Mouse (Mus musculus): ENCODE measurements around the gene Zmym6. TPM values are rescaled to one million over a fixed set of nuclear protein-coding genes. Genes with fewer than 3 reads are reported as not detected.

Gene Zmym6
- polyA plus RNA-seq (2012), result 1.1 and 1.3 TPM in 2 replicates

DNA sequence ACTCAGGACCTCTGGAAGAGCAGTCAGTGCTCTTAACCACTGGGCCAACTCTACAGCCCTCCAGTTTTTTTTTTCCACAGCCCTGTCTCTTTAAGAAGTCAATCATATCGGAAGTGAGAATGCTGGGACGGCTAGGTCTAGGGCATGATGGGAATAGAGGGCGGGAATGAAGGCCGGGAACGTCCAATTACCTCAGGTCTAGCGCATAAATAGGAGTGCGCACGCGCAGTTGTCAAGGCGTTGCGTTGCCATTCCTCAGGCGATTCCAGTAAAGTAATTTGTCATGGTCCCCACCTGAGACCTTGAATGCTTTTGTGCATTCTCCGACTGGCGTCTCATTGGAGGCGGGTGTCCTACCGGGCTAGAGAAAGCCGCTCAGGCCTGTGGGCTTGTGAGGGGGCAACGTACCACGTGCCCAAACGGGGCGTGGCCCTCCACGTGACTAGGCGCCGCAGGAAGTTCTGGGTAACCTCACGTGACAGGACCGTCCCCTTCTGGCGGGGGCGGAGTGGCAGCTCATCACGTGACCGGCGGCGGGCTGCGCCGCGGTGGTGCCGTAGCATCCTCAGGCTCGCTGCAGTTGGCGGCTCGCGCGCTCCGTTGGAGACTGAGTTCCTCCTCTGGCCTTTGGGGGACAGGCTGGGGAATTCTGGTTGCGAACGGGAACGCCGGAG is at the start of gene Zmym6:
Gene Zmym6, plus strand, starts transcription at position 509 of the 674 bp plus-strand sequence.

DNA sequence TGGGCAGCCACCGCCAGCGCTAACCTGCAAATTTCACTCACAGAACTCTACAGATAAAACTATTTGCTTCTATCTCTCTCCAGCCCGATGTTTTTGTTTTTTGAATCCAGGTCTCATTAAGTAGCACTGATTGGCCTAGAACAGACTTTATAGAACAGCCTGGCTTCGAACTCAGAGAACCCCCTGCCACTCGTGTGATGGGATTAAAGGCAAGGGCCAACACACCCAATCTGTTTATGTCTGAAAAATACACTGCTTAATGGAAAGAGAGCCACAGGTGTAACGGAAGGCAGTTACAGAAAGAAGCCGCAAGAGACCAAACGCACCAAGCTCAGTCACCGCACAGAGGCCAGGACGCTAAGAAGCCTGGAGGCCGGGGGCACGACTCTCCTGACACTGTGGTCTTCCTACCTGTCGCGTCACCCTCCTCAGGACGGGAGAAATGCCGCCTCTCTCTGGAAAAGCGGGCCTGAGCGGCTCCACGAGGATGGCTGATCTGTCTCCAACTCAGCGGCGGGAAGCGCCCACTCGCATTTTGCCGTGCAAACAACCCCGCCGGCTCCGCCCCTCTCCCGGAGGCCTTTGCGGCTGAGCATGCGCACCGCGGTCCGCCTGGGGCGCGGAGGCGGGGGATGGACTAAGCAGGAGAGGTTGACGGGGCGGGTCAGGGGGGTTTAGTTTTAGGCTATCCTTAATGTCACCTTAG is 16.4 kb upstream of the Zmym6 start, which contains the start of gene Zmym1:
Gene Zmym1, minus strand, starts transcription at position 568 of the 706 bp plus-strand sequence.

DNA sequence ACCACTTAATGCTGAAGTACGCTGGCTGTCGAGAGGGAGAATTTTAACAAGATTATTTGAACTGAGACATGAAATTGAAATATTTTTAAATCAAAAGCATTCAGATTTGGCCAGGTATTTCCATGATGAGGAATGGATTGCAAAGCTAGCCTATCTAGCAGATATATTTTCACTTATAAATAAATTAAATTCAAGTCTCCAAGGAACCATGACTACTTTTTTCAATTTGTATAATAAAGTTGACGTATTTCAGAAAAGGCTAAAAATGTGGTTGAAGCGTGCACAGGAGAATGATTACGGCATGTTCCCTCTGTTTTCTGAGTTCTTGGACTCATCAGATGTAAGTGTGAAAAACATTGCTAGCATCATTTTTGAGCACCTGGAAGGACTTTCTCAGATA is 46.2 kb downstream of the Zmym6 start, which contains the start of gene Tmem35b:
Gene Tmem35b, plus strand, starts transcription at position 301 of the 400 bp plus-strand sequence.

DNA sequence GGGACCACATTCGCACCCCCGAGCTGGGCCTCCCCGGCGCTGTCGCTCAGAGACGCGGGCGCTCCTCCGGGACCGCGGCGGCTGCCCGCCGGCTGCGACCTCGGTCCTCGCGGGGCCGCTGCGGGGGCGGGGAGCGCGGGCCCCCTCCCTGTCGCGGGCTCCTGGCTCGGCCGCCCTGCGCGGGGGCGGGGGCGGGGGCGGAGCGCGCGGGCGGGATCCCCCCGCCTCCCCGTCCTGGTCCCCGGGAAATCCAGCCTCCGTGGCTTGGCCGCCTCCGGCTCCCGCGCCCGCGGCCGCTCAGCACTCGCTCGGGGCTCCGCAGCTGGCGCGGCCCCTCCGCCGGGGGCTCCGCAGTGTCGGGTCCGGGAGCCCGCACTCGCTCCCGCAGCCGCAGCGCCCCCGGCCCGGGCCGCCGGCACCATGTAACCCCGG is 91.7 kb downstream of the Zmym6 start, which contains the start of gene Dlgap3:
Gene Dlgap3, plus strand, starts transcription at position 291 of the 432 bp plus-strand sequence.

Other genes with a start within 250 kb of the Zmym6 start
- gene Zmym4, start 109.2 kb upstream of the Zmym6 start, polyA plus RNA-seq (2012), result 2.2 TPM in 2 replicates
- gene Sfpq, start 56.1 kb upstream of the Zmym6 start, polyA plus RNA-seq (2012), result 402 and 524 TPM in 2 replicates
- 2.2 and 2.3 TPM in 2 replicates for gene Zmym1, start 16.2 kb upstream of the Zmym6 start, polyA plus RNA-seq (2012)
- 0.76 and 1.0 TPM in 2 replicates for gene Tmem35b, start 46.3 kb downstream of the Zmym6 start, polyA plus RNA-seq (2012)
- 0.08 TPM in 1 of 2 replicates, not detected in the other for gene Dlgap3, start 91.8 kb downstream of the Zmym6 start, polyA plus RNA-seq (2012)
- gene Smim12, start 166.4 kb downstream of the Zmym6 start, polyA plus RNA-seq (2012), result 41.3 and 47.2 TPM in 2 replicates
- 0.06 TPM in 1 of 2 replicates, not detected in the other for gene Gja4, start 236.7 kb downstream of the Zmym6 start, polyA plus RNA-seq (2012)